Mouse (Mus musculus) brain, embryonic 14.5 days (tissue): Measurements from ENCODE around the gene Sypl2. TPM values are rescaled to one million over a fixed set of nuclear protein-coding genes. Genes with fewer than 3 reads are reported as not detected.
A peak's percentile ranks its signal among the peaks of the same experiment; 100 is the strongest.

Experiments used
- DNase-seq: peaks from one replicate; pipeline ENCODE4 v3.0.0-alpha.2; 2011; ENCODE audit warnings: low read depth
- CTCF ChIP-seq: fragments of 200-500 bp; IDR thresholded peaks from 2 replicates; pipeline ENCODE4 v1.5.1; 2012; ENCODE audit warnings: inconsistent platforms, mild to moderate bottlenecking, moderate library complexity, borderline replicate concordance; ENCODE audit not compliant: insufficient read depth, insufficient read length; ENCODE audit errors: extremely low read depth
- POLR2A ChIP-seq: fragments of 200-500 bp; IDR thresholded peaks from 2 replicates; pipeline ENCODE4 v1.6.1; 2012; ENCODE audit warnings: mild to moderate bottlenecking, inconsistent platforms, borderline replicate concordance; ENCODE audit not compliant: poor library complexity, insufficient read depth, insufficient read length, severe bottlenecking; ENCODE audit errors: extremely low read depth
- polyA plus RNA-seq: library from polyadenylated mRNA; depleted of rRNA; stranded (reverse); fragments of >200 nt; gene quantifications from 2 replicates; pipeline ENCODE4 v1.2.3, GENCODE M21; 2012

The Sypl2 gene
- polyA plus RNA-seq, 1 experiment, result 1.0 TPM

DNA sequence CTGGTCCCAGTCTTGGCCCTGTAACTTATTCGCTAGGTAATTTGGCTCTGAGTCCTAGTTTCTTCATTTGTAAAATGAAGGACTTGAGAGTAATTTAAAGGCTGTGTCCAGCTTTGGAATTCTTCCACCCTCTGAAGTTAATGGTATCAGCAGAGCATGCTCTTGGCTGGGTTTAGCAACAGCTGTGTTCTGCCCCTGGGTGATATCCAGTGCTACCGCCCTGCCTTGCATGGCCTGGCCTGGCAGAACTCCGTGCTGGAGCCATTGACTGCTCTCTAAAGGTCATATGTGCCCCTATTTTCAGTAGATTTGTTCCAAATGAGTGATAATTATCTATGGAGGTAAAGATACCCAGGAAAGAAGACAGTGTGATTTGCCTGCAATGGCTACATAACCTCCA is 5.8 kb downstream of the Sypl2 start:
- TF ChIP-seq CTCF, result no peak
- TF ChIP-seq POLR2A, result no peak
- DNase-seq, result no peak

DNA sequence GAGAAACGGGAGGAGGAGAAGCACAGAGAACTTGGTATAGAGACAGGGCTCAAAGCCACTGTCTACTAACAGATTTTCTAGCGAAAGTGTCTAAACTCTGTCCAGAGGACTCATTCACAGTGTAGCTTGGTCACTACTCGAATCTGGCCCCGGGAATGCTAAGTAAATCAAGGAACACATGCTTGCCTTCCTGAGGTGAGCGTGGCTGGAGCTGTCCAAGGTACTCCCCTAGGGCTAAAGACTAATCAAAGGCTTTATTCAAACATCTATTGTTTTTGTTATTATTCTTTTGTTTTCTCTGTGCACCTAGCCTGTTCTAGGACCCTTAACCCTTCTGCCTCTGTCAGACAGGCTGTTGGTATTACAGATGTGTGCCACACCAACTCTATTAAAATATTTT is 11.7 kb downstream of the Sypl2 start:
- no peak for DNase-seq

GRCm38 (mm10) chr3:108212406-108212805 is 14.0 kb downstream of the Sypl2 start:
- TF ChIP-seq CTCF, result no peak
- no peak for DNase-seq

More for the DNA sequence above, 11.7 kb downstream of the Sypl2 start:
- TF ChIP-seq CTCF (no peak), POLR2A (no peak)

GRCm38 (mm10) chr3:108211845-108212244 is 14.6 kb downstream of the Sypl2 start:
- peak; percentile 92 for DNase-seq
- no peak for TF ChIP-seq POLR2A
- TF ChIP-seq CTCF, result no peak

GRCm38 (mm10) chr3:108210771-108211139 is 15.7 kb downstream of the Sypl2 start, which contains the start of gene Atxn7l2:
TSS of gene Atxn7l2 (minus strand) at chr3:108210934.
- DNase-seq, result peak; percentile 95
- TF ChIP-seq CTCF (peak; percentile 57; the same call in 1 of the 2 replicates), POLR2A (peak; percentile 71; the same call in 1 of the 2 replicates)

DNA sequence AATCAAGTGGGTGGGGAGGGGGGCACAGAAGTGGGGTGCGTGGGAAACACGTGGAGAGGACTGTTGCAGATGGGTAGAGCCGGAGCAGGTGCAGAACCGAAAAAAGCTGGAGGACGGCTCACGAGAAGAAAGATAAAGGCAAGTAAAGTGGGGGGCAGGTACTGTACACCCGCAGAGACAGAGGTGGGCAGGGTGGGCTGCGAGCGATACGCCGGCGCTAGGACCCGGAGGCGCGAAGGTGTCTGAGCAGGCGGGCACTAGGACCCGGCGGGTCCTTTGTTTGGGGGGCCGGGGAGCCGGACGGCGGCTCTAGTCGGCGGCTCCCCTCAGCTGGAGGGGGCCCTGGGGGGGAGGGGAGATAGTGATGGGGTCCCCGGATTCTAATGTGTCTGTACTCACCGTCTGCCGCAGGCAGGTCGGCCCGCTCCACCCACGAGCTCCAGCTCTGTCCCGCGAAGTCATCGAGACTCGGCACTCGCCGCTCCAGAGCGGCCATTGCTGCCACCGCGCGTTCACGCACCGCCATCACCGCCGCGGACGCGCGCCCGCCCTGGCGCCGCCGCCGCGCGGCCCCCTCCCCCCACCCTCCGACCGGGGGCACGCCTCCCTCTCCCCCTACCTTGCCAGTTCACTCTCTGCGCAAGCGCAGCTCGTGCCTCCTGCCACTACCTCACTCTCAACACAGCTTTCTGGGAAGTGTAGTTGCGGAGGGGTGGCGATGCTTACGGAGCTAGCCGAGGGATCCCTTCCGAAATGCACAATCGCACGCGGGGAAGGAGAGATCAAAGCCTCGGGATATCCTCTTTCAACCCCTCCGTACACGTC is 16.3 kb downstream of the Sypl2 start:
- TF ChIP-seq POLR2A (peak; percentile 84), CTCF (no peak)
- DNase-seq, result peak; percentile 99

DNA sequence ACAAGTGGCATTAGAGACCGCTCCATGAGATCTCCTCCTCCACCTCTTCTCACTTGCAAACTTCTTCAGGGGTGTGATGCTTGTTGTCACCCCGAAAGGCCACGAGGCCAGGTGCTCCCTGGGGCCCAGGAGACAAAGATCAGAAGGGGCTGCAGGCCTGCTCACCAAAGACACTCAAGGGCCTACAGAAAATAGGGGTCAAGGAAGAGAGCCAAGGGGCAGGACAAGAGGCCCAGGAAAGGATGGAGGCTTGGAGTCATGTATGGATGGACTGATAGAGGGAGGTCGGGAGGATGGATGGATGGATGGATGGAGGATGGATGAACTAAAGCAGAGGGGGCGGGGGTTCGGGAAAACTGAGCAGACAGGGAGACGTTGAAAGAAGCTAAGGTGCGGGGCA is 16.9 kb downstream of the Sypl2 start:
- no peak for DNase-seq
- TF ChIP-seq POLR2A, result no peak
- no peak for TF ChIP-seq CTCF

DNA sequence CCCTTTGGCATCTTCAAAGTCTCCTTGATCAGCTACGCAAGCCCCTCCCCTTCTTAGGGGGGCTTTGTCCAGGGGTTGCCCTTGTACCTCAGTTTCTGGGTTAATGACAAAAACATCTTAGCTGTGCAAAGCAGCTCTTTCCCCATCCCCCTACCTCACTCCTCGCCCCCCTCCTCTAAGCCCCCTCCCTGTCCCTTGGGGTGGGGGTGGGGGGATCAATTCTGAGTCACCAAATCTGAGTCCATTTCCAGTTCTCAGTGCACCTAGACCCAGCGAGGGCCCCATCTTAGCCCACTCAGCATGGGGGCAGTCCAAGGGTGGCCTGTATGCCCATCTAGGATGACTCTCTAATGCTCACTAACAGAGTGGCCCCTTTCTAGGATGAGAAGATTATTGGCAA is 17.4 kb downstream of the Sypl2 start:
- TF ChIP-seq POLR2A (no peak), CTCF (no peak)

GRCm38 (mm10) chr3:108206731-108207375 is 19.6 kb downstream of the Sypl2 start:
- peak; percentile 77 for DNase-seq
- TF ChIP-seq POLR2A, result no peak
- TF ChIP-seq CTCF, result no peak

More for the DNA sequence above, 17.4 kb downstream of the Sypl2 start:
- peak; percentile 14 for DNase-seq

- TF ChIP-seq POLR2A, result no peak
- TF ChIP-seq CTCF, result no peak
- no peak for DNase-seq
Measured at GRCm38 (mm10) chr3:108205601-108206000, 20.8 kb downstream of the Sypl2 start.

DNA sequence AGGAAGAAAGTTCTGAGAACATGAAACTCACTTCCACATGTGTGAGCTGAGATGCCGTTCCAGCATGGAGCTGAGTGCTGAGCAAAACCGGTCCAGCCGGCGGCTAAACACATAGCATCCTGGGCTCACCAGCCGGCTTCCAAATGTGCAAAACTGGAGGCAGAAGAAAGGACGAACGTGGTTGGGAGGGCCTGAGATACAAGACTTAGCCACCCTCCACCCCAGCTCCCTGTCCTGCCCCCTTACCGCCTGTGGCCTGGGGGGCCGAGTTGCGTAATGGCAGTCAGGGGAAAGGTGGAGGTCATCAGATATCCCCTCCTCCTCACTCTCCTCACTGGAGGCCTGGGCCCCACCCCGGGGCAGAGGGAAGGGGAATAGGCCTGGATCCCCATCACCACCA is 22.0 kb downstream of the Sypl2 start:
- no peak for DNase-seq
- TF ChIP-seq POLR2A (no peak), CTCF (no peak)
